Comparison of ENCODE assay signal across 8 mouse cellular contexts in the genomic region with DNA sequence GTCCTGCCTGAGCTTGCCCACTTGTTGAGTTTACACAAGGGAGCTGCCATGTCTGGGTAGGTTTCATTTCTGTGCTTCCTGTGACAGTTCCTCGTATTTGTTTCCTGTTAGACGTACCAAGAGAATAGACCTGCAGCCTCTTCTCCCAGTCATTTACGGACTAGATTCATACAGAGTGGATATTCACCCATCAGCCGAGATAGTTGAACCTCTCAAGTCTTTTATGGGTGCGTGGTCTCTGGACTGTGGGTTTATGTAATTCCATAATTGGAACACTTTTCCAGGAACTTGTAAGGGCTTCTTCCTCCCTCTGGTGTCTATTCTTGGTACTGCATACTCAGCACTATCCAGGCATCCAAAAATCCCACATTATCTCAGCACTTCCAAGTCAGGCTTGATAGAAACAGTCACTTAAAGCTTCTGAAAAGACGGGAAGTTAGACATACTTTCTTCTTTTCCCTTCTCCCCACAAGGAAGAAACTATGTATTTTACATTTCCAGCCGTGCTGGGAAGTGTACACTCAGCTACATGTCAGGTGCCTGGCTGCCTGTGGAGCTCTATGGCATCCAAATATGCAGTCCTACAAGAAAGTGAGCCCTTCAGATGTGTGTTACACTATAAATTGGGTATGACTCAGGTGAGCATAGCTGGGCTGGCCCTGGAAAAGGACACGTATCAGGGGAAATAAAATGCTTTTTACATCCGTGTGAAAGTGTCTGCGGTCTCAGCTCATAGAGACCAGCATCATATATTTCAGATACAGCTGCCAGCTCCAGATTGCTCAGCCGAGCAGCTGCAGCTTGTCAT. TPM values are rescaled to one million over a fixed set of nuclear protein-coding genes. Genes with fewer than 3 reads are reported as not detected.
DNase-seq lines count a peak whose midpoint lies in the region; ATAC-seq lines count a peak whose summit lies in the region.

No protein-coding gene starts in this region.

- peaks cover 8% of the 10 kb centered on the region for H3K4me1 ChIP-seq in hindbrain, embryonic 13.5 days (replicated peaks)

- DNase-seq in gastrocnemius, adult 18-20 months (ENCODE audit: low spot score): peak; percentile 68
- DNase-seq in gastrocnemius, postnatal 36 days: no peak
- DNase-seq in adipocyte (ENCODE audit: low spot score): peak; percentile 89
- peak; percentile 61 for DNase-seq in fibroblast of lung, adult 2 months (ENCODE audit: low read depth)
- DNase-seq in layer of hippocampus, adult 9-10 months (ENCODE audit: low spot score): peak; percentile 43
- peak; percentile 54 for DNase-seq in splenic B cell, adult 2 months (ENCODE audit: low read depth, low spot score)

- intact Hi-C loops in gastrocnemius, postnatal 36 days (cut with DNase I): loop anchor here (5.0 kb wide), 1 partner anchor 43 kb away; no protein-coding TSS in a partner anchor

- H3K4me2 ChIP-seq in hindbrain, embryonic 13.5 days: peak overlapping the region; percentile 34

- no peak overlapping the region for H3K4me3 ChIP-seq in hindbrain, embryonic 13.5 days

- H3K27me3 ChIP-seq in hindbrain, embryonic 13.5 days: no peaks in the 10 kb centered on the region
- H3K27me3 ChIP-seq in splenic B cell, adult 2 months (ENCODE audit: control insufficient read depth, insufficient read depth, low read length, poor library complexity, severe bottlenecking): no peaks in the 10 kb centered on the region

- ATAC-seq in hindbrain, embryonic 13.5 days (ENCODE audit: low FRiP score): peak; percentile 46
- peak; percentile 48; the same call in 1 of the 2 replicates for ATAC-seq in megakaryocyte-erythroid progenitor cell, adult 5-6 weeks (replicated peaks; ENCODE audit: low FRiP score, low TSS enrichment, poor library complexity, severe bottlenecking)

- H3K27ac ChIP-seq in hindbrain, embryonic 13.5 days: peak overlapping the region; percentile 74

- WGBS in hindbrain, embryonic 13.5 days: 64% methylated on average over 11 of the region's 11 CpGs

- no peaks in the 10 kb centered on the region for H3K9me3 ChIP-seq in hindbrain, embryonic 13.5 days

- H3K36me3 ChIP-seq in hindbrain, embryonic 13.5 days: peaks cover 11% of the 10 kb centered on the region
- no peaks in the 10 kb centered on the region for H3K36me3 ChIP-seq in splenic B cell, adult 2 months (ENCODE audit: control insufficient read depth, insufficient read depth, low read length, poor library complexity, severe bottlenecking)

- peak overlapping the region; percentile 60 for H3K9ac ChIP-seq in hindbrain, embryonic 13.5 days

RNA-seq across cellular contexts. Expression of gene Map3k13, which starts 20.9 kb away (rescaled TPM):
- under 1 TPM; 0.59 to 0.64 TPM for total RNA-seq in gastrocnemius, adult 18-20 months (2021)
- total RNA-seq in gastrocnemius, postnatal 36 days (2021): under 1 TPM; 0.41 to 0.42 TPM
- 7.9 and 8.2 TPM in 2 replicates for polyA plus RNA-seq in hindbrain, embryonic 13.5 days (2015; fragmentation: Nextera tagmentation; extraction: Ambion mirVana)
- 0.67 and 1.5 TPM in 2 replicates for total RNA-seq in megakaryocyte-erythroid progenitor cell, adult 5-6 weeks (2014; fragmentation: Nextera tagmentation)
- total RNA-seq in megakaryocyte-erythroid progenitor cell, adult 5-6 weeks (2017): 0.14 and 0.15 TPM in 2 replicates

RNA-seq across cellular contexts. Expression of gene Ehhadh, which starts 27.5 kb away (rescaled TPM):
- 1 to 10 TPM; 6.1 to 7.6 TPM for total RNA-seq in gastrocnemius, adult 18-20 months (2021)
- total RNA-seq in gastrocnemius, postnatal 36 days (2021): 1 to 10 TPM; 3.1 to 7.5 TPM
- 1.3 TPM in 2 replicates for polyA plus RNA-seq in hindbrain, embryonic 13.5 days (2015; fragmentation: Nextera tagmentation; extraction: Ambion mirVana)
- 5.6 and 5.8 TPM in 2 replicates for total RNA-seq in megakaryocyte-erythroid progenitor cell, adult 5-6 weeks (2014; fragmentation: Nextera tagmentation)
- 6.1 and 8.7 TPM in 2 replicates for total RNA-seq in megakaryocyte-erythroid progenitor cell, adult 5-6 weeks (2017)

Comparison
In these comparisons a context has a peak if more than half of its experiments do, and no peak if none do; other contexts are left out.
1. DNase-seq: peak in gastrocnemius, adult 18-20 months (single experiment), adipocyte (single experiment), fibroblast of lung, adult 2 months (single experiment), layer of hippocampus, adult 9-10 months (single experiment) and splenic B cell, adult 2 months (single experiment); none in gastrocnemius, postnatal 36 days (0 of 2).